Mouse (Mus musculus) colon, adult 2 months (tissue): ENCODE data around the gene Prl3d3. TPM values are rescaled to one million over a fixed set of nuclear protein-coding genes. Genes with fewer than 3 reads are reported as not detected.

Experiments used
- polyA plus RNA-seq: library from polyadenylated mRNA; depleted of rRNA; stranded (reverse); fragments of >200 nt; gene quantifications from 2 replicates; pipeline ENCODE4 v1.2.3, GENCODE M21; 2012; rRNA removed

Gene Prl3d3
- polyA plus RNA-seq, result not detected in 2 replicates

GRCm38 (mm10) chr13:27156490-27156889, at the start of gene Prl3d3:
TSS of gene Prl3d3 (plus strand) at chr13:27156790.

GRCm38 (mm10) chr13:27121398-27121797, 35.2 kb upstream of the Prl3d3 start, which contains the start of gene Prl3d2:
TSS of gene Prl3d2 (plus strand) at chr13:27121698.

GRCm38 (mm10) chr13:27196359-27196758, 39.8 kb downstream of the Prl3d3 start, which contains the start of gene Prl3c1:
TSS of gene Prl3c1 (plus strand) at chr13:27196659.

Other genes with a start within 250 kb of the Prl3d3 start
- not detected in 2 replicates for gene Prl, start 99.2 kb upstream of the Prl3d3 start, polyA plus RNA-seq
- not detected in 2 replicates for gene Prl3d1, start 62.6 kb upstream of the Prl3d3 start, polyA plus RNA-seq
- gene Prl3d2, start 35.1 kb upstream of the Prl3d3 start, polyA plus RNA-seq, result not detected in 2 replicates
- not detected in 2 replicates for gene Prl3c1, start 39.9 kb downstream of the Prl3d3 start, polyA plus RNA-seq
- not detected in 2 replicates for gene Prl3b1, start 85.1 kb downstream of the Prl3d3 start, polyA plus RNA-seq
- not detected in 2 replicates for gene Prl3a1, start 102.6 kb downstream of the Prl3d3 start, polyA plus RNA-seq
- gene Prl6a1, start 155.8 kb downstream of the Prl3d3 start, polyA plus RNA-seq, result 0.28 TPM in 1 of 2 replicates, not detected in the other
- not detected in 2 replicates for gene Prl8a2, start 188.9 kb downstream of the Prl3d3 start, polyA plus RNA-seq
- not detected in 2 replicates for gene Prl2b1, start 234.1 kb downstream of the Prl3d3 start, polyA plus RNA-seq